18 mouse cellular contexts compared by ENCODE assay signal in the genomic region with DNA sequence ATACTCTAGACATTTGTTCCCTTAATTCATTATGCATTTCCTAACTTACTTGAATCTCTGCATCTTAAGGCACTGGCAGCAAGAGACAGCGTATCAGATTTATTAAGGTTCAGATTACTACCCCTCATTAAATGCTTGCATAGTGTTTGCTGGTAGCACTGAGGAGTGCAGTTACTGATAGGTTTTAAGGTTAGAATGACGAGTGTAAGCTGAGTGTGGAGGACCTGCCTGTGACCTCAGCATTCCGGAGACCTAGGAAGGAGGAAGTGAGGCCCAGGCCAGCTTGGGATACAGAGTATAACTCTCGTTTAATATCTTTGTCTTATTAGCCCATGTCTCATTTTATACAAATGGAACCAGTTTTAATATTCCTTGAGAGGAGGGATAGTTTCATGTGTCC.
"Had no signal": no experiment of that assay in that cellular context is flagged by ENCODE, and none has a peak within 500 bp of the region (broad histone marks: within the 10 kb centered on the region; RNA-seq: fewer than 3 reads in every experiment).

No protein-coding gene starts in this region.

- H3K9me3 ChIP-seq: liver, embryonic 15.5 days; lung, embryonic 15.5 days; megakaryocyte, embryonic 14.5 days; midbrain, embryonic 12.5 days; neural tube, embryonic 12.5 days; stomach, embryonic 15.5 days had no signal

- H3K4me1 ChIP-seq: liver, embryonic 15.5 days; lung, embryonic 15.5 days; stomach, embryonic 15.5 days had no signal

- DNase-seq: liver, postnatal 0 days; lung, adult 2 months; lung, postnatal 14 days; lung, postnatal 36 days; midbrain, embryonic 14.5 days; right cerebral cortex, postnatal 14 days; thymus, adult 2 months; thymus, postnatal 25 days; thymus, postnatal 4 days had no signal

- H3K4me2 ChIP-seq: liver, embryonic 15.5 days; lung, embryonic 15.5 days; midbrain, embryonic 12.5 days; neural tube, embryonic 12.5 days; stomach, embryonic 15.5 days had no signal

- H3K4me3 ChIP-seq: liver, embryonic 15.5 days; lung, embryonic 15.5 days; megakaryocyte, embryonic 14.5 days; midbrain, embryonic 12.5 days; neural tube, embryonic 12.5 days; stomach, embryonic 15.5 days had no signal

- H3K9ac ChIP-seq: liver, embryonic 15.5 days; liver, postnatal 0 days; lung, embryonic 15.5 days; midbrain, embryonic 12.5 days; neural tube, embryonic 12.5 days; stomach, embryonic 15.5 days had no signal

- ATAC-seq: liver, postnatal 0 days; lung, postnatal 0 days had no signal

- H3K27me3 ChIP-seq: liver, embryonic 15.5 days; lung, embryonic 15.5 days; megakaryocyte, embryonic 14.5 days; midbrain, embryonic 12.5 days; neural tube, embryonic 12.5 days; stomach, embryonic 15.5 days had no signal

- H3K27ac ChIP-seq: liver, embryonic 15.5 days; lung, embryonic 15.5 days; macrophage; midbrain, embryonic 12.5 days; neural tube, embryonic 12.5 days; stomach, embryonic 15.5 days; stomach, postnatal 0 days had no signal
